Mouse (Mus musculus) liver, adult (tissue): Measurements from ENCODE around the gene Med7.

ENCODE experiments used
- GATA4 ChIP-seq: IDR thresholded peaks from 2 replicates; pipeline ENCODE4 v1.6.1; 2014; ENCODE audit warnings: mild to moderate bottlenecking, low read length; ENCODE audit not compliant: insufficient replicate concordance

Gene Med7

DNA sequence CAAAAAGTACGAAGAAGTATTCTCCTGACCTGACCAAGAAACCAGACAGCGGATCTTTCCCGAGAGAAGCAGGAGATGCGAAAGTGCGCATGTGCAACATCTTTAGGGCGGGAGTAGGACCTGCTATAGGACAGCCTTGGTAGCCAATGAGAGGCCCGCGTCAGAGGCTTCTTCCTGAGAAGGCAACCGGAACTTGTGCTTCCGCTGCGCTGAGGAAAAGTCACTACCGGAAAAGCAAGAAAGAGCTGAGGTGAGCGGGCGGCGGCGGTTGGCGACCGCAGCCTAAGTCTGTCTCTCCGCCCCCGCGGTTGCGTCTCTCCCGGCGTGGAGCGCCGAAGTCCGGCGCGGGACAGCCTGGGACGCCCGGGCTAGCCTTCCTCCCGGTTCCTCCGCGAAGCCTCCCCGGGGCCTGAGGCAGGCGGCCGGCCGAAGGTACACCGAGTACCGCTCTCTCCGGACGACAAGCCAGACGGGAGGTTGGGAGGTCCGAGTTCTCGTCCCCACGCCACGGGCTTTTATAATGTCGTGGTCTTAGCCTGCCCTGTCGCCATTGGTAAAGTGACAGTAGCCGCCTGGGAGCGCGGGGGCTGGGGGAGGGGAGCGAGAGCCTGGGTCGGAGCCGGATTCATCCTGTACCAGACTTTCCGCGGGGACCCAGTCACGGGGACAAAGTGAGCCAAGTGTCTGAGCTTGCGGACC is at the start of gene Med7:
Gene Med7 (plus strand): TSS at position 166 of the 699 bp plus-strand sequence.
- no peak for TF ChIP-seq GATA4

DNA sequence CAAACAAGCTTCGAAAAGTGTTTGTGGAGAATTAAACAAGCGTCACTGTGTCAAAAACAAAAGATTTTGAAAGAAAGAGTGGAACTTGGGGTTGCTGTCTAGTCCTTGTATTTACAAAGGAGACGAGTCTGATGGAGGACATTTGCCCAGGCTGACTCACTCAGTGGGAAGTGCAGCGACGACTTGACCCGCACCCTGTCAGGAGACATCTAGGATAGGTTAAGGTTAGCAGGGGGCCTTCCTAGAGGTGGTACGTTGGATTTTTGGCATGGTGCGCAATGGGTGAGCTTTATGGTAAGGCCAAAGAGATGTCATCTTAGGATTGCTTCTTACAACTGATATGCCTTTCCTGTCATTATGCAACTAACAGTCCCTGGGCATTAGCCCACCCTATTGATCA is 49.7 kb upstream of the Med7 start:
- no peak for TF ChIP-seq GATA4

DNA sequence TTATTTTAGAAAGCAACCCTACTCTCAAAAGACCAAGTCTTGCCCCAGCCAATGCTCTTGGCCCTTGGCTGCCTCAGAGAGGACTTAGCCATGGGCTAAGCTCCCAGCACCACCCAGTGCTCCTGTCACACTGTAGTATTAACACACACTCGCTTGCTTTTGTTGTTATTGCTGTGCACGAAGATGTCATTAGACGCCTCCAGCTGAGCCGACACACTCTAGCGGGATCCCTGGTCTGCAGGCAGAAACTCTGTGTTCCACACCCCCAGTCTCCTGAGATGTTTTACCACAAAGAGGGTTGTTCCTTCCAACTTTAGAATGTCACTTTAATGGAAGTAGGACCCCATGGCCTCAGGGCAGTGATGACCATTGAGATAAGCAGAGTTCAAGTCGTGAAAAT is 48.3 kb upstream of the Med7 start:
- no peak for TF ChIP-seq GATA4

DNA sequence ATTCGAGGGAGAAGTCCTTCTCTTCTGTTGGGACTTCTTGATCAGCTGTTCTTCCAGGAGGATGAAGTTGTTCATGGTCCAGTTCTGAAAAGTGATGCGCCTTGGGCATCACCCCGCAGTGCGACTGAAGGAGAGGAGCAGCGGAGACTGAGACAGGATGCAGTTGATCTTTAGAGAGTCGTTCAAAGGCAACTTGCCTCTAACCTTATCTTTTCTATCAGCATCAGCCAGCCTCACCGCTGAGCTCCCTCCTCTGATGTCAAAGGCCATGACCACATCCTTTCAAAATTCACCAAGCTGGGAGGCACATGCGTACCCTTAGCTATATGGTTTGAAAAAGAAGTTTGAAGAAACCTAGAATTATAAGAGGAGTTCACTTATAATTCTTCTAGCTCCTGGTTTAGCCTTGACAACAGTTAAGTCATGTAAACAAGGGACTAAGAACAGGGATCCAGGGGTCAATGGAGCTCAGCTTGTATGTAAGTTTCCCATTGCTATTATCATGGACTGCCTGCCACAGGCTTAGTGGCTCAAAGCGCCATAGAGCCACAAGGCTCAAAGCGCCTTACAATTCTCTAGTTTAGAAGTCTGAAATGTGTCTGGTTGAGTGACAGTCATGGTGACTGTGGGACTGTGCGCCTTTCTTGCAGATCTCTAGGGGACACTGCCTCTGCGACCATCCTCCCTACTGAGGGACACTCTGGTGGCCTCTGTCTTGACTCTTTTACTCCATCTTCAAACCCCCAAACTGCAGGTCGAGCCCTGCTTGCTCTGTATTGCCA is 47.2 kb upstream of the Med7 start, which contains the start of gene Itk:
Gene Itk (minus strand): TSS at position 180 of the 782 bp plus-strand sequence.
- TF ChIP-seq GATA4, result no peak

DNA sequence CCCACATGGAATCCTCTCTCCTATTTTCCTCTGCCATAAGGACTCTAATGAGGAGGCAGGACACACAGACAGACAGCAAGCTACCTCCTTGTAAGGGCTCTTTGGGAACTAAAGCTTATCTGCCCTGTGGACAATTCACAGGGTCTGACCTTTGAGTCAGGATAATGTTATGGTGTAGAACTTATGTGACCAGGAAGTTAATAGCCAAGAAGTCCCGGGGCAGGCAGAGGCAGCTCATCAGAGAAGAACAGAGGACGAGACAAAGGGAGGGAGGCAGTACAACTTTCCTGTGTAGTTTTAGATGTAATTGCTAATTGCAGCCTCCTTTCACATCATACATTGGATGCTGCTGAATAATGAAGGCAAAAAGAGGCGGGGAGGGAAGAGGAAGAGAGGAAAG is 46.1 kb upstream of the Med7 start:
- no peak for TF ChIP-seq GATA4

DNA sequence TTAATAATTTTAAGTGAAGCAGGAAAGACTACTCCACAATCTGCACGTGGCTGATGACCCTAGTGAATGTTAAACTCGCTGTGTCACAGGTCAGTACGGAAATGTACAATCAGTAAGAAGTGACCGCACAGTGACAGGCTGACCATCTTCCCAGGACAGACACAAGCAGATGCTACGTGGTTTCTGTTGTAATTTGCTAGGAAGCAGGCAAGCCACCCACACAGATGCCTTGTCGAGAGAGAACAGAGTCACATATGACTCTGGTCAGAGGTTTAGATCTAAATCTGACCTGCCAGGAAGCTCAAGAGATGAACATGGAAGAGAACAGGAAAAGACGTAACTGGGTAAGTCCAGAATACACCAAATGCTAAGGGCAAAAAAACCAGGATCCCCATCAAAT is 43.8 kb upstream of the Med7 start:
- TF ChIP-seq GATA4, result no peak

DNA sequence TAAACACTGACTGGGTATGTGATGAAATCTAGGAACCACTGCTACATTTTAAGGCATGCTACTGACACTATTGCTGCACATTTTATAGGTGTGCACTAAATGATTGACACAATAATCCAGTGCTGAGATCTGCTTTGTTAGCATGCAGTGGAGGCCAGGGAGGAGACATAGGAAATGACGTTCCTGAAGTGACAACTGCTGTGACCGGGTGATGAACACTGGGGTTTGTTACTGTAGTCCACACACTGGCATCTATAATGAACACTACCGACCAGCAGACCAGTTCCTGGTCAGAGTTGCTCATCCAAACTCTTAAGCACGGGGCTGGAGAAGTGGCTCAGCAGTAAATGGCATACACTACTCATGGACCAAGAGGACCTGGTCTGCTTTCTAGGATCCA is 43.3 kb upstream of the Med7 start:
- TF ChIP-seq GATA4, result no peak

DNA sequence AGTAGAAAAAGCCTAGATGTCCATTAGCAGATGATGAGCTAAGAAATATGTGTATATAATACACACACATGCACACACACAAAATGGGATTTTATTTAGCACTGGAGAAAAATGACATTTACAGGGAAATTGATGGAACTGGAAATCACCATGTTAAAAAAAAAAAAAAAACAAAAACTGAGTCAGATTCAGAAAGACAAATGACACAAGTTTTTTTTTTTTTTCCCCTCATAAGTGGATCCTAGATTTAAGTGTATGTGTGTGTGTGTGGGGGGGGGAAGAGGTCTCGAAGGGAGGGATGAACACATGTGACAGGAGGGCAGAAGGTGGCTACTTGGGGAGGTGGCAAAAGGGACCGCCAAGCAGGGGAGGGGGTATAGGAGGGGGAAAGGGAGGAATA is 41.6 kb upstream of the Med7 start:
- no peak for TF ChIP-seq GATA4

DNA sequence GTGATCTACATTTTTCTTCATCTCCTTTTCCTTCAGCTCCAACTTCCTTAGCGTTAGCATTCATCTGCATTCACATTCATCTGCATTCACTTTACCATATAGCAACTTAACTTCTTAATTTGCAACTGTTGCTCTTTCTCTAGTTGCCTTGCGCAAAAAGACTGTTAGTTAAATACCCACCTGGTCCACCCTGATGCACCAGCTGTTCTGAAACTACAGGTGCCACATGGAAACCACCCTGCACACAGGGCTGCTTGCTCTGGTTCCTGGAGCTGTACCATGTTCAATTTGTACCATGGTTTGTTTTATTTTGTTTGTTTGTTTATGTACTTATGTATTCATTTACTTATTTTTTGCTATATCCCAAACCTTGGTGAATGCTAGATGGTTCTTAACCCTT is 41.0 kb upstream of the Med7 start:
- TF ChIP-seq GATA4, result no peak

DNA sequence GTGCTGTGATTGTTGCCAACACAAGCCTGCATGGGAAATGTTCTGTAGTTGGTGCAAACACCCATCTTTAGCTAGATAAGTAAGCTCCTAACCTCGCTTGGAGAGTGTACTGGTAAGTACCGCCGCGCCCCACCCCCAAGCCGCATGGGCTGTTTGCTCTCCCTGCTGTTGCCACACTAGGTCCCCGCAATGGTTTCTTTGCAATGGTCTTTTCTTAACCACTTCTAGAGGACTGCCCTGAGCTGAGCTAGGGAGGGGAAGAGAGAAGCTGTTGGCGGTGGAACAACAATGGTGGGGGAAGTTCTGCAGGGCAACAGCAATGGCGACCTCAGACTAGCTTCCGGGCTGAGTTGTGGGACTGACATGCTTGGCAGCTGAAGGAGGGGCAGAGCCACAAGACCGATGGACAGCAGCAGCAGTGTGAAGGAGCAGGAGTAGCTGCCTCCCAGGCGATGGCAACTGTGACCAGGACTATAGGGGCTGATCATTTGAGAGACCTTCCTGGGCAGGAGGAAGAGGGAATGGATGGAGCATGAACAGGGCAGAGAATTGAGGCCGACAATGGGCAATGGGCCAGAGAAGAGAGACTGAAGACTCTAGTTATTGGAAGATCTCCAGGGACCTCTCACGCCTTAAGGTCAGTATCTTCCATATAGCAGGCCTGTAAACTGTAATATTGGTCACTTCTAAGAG is 40.4 kb upstream of the Med7 start, which contains the start of gene Fam71b:
Gene Fam71b (plus strand): TSS at position 393 of the 693 bp plus-strand sequence.
- TF ChIP-seq GATA4, result no peak

DNA sequence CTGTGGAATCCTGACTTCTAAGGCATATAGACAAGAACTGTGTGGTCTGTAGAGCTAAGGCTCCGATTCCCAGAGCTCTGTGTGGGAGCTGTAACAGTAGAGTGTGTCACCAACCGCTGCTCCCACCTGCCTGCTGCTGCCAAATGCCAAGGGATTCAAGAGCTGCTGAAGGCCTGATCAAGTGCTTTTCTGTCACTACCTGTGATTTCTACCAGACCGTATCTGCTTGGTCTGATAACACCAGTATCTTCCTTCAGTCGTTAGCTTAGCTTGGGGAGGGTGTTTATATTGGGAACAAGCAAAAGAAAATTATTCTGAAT is 39.9 kb upstream of the Med7 start:
- no peak for TF ChIP-seq GATA4

DNA sequence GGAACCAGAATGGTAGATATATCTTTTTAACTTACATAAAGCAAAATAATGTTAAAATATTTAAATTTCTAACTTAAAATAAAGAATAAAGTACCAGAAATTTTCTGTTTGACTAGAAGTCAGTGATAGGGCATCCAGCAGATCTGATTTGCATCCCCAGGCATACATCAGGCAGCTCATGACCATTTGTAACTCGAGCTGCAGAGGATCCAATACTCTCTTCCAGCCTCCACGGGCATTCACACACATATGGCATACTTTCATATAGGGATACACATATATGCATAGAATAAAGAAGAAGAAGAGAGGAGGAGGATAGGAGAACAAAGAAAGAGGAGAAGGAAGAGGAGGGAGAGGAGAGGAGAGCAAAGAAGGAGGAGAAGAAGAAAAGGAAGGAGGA is 38.8 kb upstream of the Med7 start:
- TF ChIP-seq GATA4, result no peak

DNA sequence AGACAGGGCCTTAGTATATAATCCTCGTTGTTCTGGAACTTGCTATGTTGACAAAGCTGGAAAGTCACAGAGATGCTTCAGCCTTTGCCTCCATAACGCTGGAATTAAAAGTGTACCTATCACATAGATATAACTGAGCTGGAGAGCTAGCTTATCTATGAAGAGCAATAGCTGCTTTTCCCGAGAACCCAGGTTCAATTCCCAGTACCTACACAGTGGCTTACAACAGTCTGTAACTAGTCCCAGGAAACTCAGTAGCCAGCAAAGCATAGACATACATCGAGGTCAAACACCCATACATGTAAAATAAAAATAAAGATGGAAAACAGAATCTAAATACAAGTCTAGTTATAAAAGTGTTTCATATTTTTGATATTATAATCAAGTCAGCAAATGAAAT is 38.3 kb upstream of the Med7 start:
- no peak for TF ChIP-seq GATA4

DNA sequence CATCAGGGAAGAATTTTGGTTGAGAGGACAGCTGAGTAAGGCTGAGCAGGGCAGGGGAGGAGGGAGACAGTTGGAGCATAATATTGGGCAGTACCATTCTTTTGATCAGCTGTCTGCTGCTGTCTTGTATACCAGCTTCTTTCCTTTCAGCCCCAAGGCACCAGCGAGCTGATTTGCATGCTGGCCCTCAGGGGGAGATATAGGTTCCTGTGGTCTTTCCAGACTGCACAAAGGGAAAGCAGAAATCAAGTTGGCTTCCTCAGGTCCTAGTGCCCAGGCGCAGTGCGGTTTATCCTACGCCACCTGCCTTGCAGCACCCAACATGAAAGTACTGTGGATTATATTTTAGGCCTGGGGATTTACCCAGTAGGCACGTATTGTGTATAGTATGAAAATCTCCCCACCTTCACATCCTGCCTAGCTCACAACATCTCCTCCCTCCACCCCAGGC is 37.8 kb upstream of the Med7 start:
- no peak for TF ChIP-seq GATA4

DNA sequence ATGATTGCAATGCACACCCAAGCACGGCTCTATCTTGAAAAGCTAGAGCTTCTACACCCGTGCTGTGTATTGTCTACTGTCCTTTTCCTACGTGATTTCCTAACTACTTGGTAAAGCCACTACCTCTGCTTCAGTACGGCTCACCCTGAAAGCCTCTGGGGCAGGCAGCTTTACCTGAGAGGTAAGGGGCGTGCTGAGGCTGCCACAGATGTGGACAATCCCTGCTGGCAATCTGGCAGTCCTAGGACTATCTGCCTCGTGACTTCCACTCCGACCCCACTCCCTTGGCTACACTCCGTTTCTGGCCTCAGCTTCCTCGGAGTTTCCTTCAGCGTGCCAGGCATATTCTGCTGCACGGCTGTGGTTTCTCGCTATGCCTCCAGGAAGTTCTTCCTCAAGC is 35.2 kb upstream of the Med7 start:
- TF ChIP-seq GATA4, result no peak

DNA sequence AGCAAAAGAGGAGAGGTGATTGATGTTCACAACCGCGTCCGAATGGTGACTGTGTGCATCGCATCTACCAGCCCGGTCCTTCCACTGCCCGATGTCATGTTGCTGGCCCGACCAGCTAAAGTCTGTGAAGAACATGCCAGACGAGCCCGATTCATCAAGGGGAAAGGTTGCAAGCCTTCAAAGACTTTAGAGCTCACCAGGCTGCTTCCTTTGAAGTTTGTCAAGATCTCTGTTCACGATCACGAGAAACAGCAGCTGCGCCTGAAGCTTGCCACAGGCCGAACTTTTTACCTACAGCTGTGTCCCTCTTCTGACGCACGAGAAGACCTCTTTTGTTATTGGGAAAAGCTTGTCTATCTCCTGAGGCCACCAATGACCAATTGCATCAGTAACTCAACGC is 31.7 kb upstream of the Med7 start:
- no peak for TF ChIP-seq GATA4
